Comparison of ENCODE assay signal across 10 mouse cellular contexts in the genomic region with DNA sequence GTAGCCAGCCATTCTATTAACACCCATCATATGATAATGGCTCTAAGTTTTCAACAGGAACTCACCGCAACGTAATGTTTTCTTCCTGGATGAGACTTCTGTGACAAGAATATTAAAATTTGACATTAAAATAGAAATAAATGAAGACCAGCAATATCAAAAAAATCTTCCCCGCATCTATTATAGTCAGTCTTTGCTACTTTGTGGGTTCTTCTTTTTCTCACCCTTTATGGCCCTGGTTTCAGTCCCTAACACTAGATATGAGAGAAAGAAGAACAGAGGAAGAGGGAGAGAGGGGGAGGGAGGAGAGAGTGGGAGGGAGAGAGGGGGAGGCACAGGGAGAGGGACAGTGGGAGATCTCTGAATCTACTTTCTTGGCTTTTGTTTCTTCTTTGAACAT. TPM values are rescaled to one million over a fixed set of nuclear protein-coding genes. Genes with fewer than 3 reads are reported as not detected.
DNase-seq lines count a peak whose midpoint lies in the region; ATAC-seq and TF ChIP-seq lines count a peak whose summit lies in the region.
"Had no signal": no experiment of that assay in that cellular context is flagged by ENCODE, and none has a peak within 500 bp of the region (broad histone marks: within the 10 kb centered on the region; RNA-seq: fewer than 3 reads in every experiment).

Gene Lama2, minus strand, starts transcription at position 101 of the 400 bp plus-strand sequence.

- no peak within 1 kb of the TSS for H3K4me3 ChIP-seq in embryonic facial prominence, embryonic 14.5 days (ENCODE audit: low read depth, low read length)
- H3K4me3 ChIP-seq in heart, postnatal 0 days (ENCODE audit: low read depth, low read length) = no peak within 1 kb of the TSS
- H3K4me3 ChIP-seq in forebrain, embryonic 14.5 days (ENCODE audit: low read depth, low read length) = no peak within 1 kb of the TSS
- H3K4me3 ChIP-seq: hindbrain, embryonic 15.5 days had no signal

- no peaks in the 10 kb centered on the region for H3K36me3 ChIP-seq in embryonic facial prominence, embryonic 14.5 days (ENCODE audit: control insufficient read depth, insufficient read depth, low read length)
- no peaks in the 10 kb centered on the region for H3K36me3 ChIP-seq in heart, postnatal 0 days (replicated peaks; ENCODE audit: control insufficient read depth, insufficient read depth, low read length)
- H3K36me3 ChIP-seq in forebrain, embryonic 14.5 days (ENCODE audit: control insufficient read depth, insufficient read depth, low read length) = no peaks in the 10 kb centered on the region
- H3K36me3 ChIP-seq: hindbrain, embryonic 15.5 days had no signal

- no peak within 1 kb of the TSS for H3K4me2 ChIP-seq in embryonic facial prominence, embryonic 14.5 days (ENCODE audit: low read depth, low read length)
- no peak within 1 kb of the TSS for H3K4me2 ChIP-seq in heart, postnatal 0 days (ENCODE audit: low read depth, low read length)
- no peak within 1 kb of the TSS for H3K4me2 ChIP-seq in forebrain, embryonic 14.5 days (ENCODE audit: low read length)
- H3K4me2 ChIP-seq: hindbrain, embryonic 15.5 days had no signal

- H3K9me3 ChIP-seq in embryonic facial prominence, embryonic 14.5 days (ENCODE audit: control insufficient read depth, low read length) = no peaks in the 10 kb centered on the region
- no peaks in the 10 kb centered on the region for H3K9me3 ChIP-seq in heart, postnatal 0 days (replicated peaks; ENCODE audit: control insufficient read depth, low read length)
- H3K9me3 ChIP-seq in forebrain, embryonic 14.5 days (replicated peaks; ENCODE audit: control insufficient read depth, low read length) = no peaks in the 10 kb centered on the region
- H3K9me3 ChIP-seq: hindbrain, embryonic 15.5 days had no signal

- no peaks in the 10 kb centered on the region; the same call in 1 of the 2 replicates for H3K27me3 ChIP-seq in embryonic facial prominence, embryonic 14.5 days (replicated peaks; ENCODE audit: control insufficient read depth, insufficient read depth, low read length)
- no peaks in the 10 kb centered on the region for H3K27me3 ChIP-seq in heart, postnatal 0 days (ENCODE audit: control insufficient read depth, insufficient read depth, low read length)
- H3K27me3 ChIP-seq in forebrain, embryonic 14.5 days (replicated peaks; ENCODE audit: control insufficient read depth, insufficient read depth, low read length) = no peaks in the 10 kb centered on the region
- H3K27me3 ChIP-seq: hindbrain, embryonic 15.5 days had no signal

- H3K9ac ChIP-seq in embryonic facial prominence, embryonic 14.5 days (ENCODE audit: low read depth, low read length) = no peak within 1 kb of the TSS
- no peak within 1 kb of the TSS for H3K9ac ChIP-seq in heart, postnatal 0 days (replicated peaks; ENCODE audit: low read depth, low read length)
- H3K9ac ChIP-seq in forebrain, embryonic 14.5 days (ENCODE audit: low read length) = no peak within 1 kb of the TSS
- H3K9ac ChIP-seq: hindbrain, embryonic 15.5 days had no signal

- ATAC-seq in embryonic facial prominence, embryonic 14.5 days (ENCODE audit: low read depth) = no peak
- ATAC-seq in heart, postnatal 0 days (ENCODE audit: insufficient read depth, low read depth) = no peak
- no peak for ATAC-seq in forebrain, embryonic 14.5 days
- ATAC-seq in granulocyte monocyte progenitor cell, adult 5-6 weeks (replicated peaks; ENCODE audit: poor library complexity, severe bottlenecking) = no peak

- no peak within 1 kb of the TSS for H3K27ac ChIP-seq in embryonic facial prominence, embryonic 14.5 days (replicated peaks; ENCODE audit: low read depth, low read length)
- H3K27ac ChIP-seq in heart, postnatal 0 days (ENCODE audit: low read depth) = no peak within 1 kb of the TSS
- no peak within 1 kb of the TSS for H3K27ac ChIP-seq in forebrain, embryonic 14.5 days (ENCODE audit: low read depth, low read length)
- H3K27ac ChIP-seq: hindbrain, embryonic 15.5 days had no signal

- no peaks in the 10 kb centered on the region for H3K4me1 ChIP-seq in embryonic facial prominence, embryonic 14.5 days (ENCODE audit: control insufficient read depth, insufficient read depth, low read length)
- H3K4me1 ChIP-seq in heart, postnatal 0 days (ENCODE audit: control insufficient read depth, insufficient read depth) = no peaks in the 10 kb centered on the region
- H3K4me1 ChIP-seq in forebrain, embryonic 14.5 days (ENCODE audit: control insufficient read depth, insufficient read depth, low read length) = no peaks in the 10 kb centered on the region

- TF ChIP-seq CTCF in heart, postnatal 0 days (IDR thresholded peaks at IDR 0.05; ENCODE audit: low read depth) = no peak

- WGBS in embryonic facial prominence, embryonic 14.5 days = 92% methylated on average over 3 of the region's 3 CpGs
- 89% methylated on average over 3 of the region's 3 CpGs for whole genome bisulfite sequencing in heart, postnatal 0 days
- 94% methylated on average over 3 of the region's 3 CpGs for WGBS in forebrain, embryonic 14.5 days

- no peak for DNase-seq in layer of hippocampus, postnatal 10 days (ENCODE audit: low spot score in 2 of 2)
- no peak for DNase-seq in layer of hippocampus, adult 9-11 months
- DNase-seq in adrenal gland, postnatal 10 days = no peak
- no peak for DNase-seq in embryonic facial prominence, embryonic 14.5 days (ENCODE audit: low spot score)
- DNase-seq in heart, postnatal 0 days (ENCODE audit: low spot score) = no peak
- DNase-seq in forebrain, embryonic 14.5 days (ENCODE audit: low spot score) = no peak
- no peak for DNase-seq in thymus, postnatal 36 days

- TF ChIP-seq EP300 in heart, postnatal 0 days (IDR thresholded peaks at IDR 0.05; ENCODE audit: low read depth) = no peak

RNA-seq across cellular contexts. Expression of gene Lama2, which starts in this region (rescaled TPM):
- total RNA-seq in layer of hippocampus, postnatal 10 days (2021) = 10 to 100 TPM; 12.4 to 13.8 TPM
- total RNA-seq in adrenal gland, postnatal 10 days (2021) = 10 to 100 TPM; 47.4 to 55.7 TPM
- 32.0 and 34.2 TPM in 2 replicates for polyA plus RNA-seq in embryonic facial prominence, embryonic 14.5 days (2014; fragmentation: Nextera tagmentation; extraction: Ambion mirVana)
- total RNA-seq in heart, postnatal 0 days (2014; rRNA removed; ENCODE audit: low replicate concordance) = 64.0 and 85.5 TPM in 2 replicates
- 29.4 and 32.4 TPM in 2 replicates for polyA plus RNA-seq in heart, postnatal 0 days (2015; fragmentation: Nextera tagmentation; extraction: Ambion mirVana)
- polyA plus RNA-seq in forebrain, embryonic 14.5 days (2014; fragmentation: Nextera tagmentation; extraction: Ambion mirVana) = 4.1 and 6.7 TPM in 2 replicates
- not detected in 2 replicates for total RNA-seq in granulocyte monocyte progenitor cell, adult 5-6 weeks (2014; fragmentation: Nextera tagmentation)
- total RNA-seq in granulocyte monocyte progenitor cell, adult 5-6 weeks (2017) = not detected in 2 replicates
- total RNA-seq: monocyte, adult 5-6 weeks had no signal

Comparison
In these comparisons a context has a peak if more than half of its experiments do, and no peak if none do; other contexts are left out.
1. RNA of gene Lama2 (total RNA-seq): 64.0 to 85.5 TPM in heart, postnatal 0 days, 47.4 to 55.7 TPM in adrenal gland, postnatal 10 days and 12.4 to 13.8 TPM in layer of hippocampus, postnatal 10 days; not detected in granulocyte monocyte progenitor cell, adult 5-6 weeks; every median in the first group is over 10 times any median in the second.